Mouse (Mus musculus) brain, adult 10 weeks (tissue): ENCODE data around the gene 1700016C15Rik. TPM values are rescaled to one million over a fixed set of nuclear protein-coding genes. Genes with fewer than 3 reads are reported as not detected.

ENCODE experiments used
- polyA plus RNA-seq: library from polyadenylated mRNA; stranded (reverse); fragments of 350-450 nt; fragmentation: Illumina TruSeq; extraction: RNeasy Lipid Tissue Mini Kit (QIAGEN cat#74804); gene quantifications from one replicate; pipeline ENCODE4 v1.2.3, GENCODE M21; 2015; ENCODE audit warnings: low read depth, low replicate concordance

Gene 1700016C15Rik
- not detected for polyA plus RNA-seq

DNA sequence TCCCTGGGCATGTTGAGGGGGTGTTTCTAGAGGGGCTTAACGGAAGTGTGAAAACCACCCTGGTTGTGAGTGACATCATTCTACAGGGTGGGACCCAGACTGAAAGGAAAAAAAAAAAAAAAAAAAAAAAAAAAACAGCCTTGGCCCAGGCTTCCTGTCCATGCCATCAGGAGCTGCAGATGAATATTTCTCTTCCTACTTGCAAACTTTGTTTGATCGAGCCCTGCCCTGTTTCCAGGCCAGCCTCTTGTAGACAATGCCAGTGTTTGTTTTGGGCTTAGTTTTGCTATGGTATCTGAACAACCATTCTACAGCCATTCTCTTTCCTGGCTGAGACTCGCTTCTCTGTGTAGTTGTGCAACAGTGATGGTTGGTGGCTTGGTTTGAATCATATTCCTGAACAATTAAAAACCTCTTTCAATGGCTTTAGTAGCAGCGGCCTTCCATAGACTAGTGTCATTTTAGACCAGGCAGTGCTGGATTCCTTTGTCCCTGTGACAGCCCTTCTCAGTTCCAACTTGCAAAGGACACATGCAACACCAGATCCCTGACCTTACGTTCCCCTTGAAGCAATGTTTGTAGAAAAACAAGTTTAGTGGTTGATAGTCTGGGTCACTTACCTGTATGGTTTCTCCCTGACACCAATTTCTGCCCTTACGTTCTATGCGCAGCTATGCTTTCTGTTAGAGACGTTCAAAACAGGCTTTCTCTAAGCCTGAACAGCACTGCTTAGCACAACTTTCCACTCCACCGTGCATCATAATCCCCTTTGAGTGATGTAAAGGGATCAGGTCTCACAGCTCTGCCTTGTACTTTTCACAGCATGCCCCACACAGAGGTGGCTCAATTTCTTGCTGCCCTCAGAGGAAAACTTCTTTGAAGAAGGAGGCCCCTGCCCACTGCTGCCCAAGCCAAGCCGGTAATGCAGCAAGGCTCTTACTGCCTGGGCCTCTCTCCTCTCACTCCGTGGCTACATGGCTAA, at the start of gene 1700016C15Rik:
Gene 1700016C15Rik (plus strand): TSS at position 772 of the 982 bp plus-strand sequence.

GRCm38 (mm10) chr1:177796193-177796939, 66.8 kb downstream of the 1700016C15Rik start, which contains the start of gene Adss:
Gene Adss, minus strand, starts transcription at chr1:177796511.

Other genes with a start within 250 kb of the 1700016C15Rik start
- gene Adss, start 66.7 kb downstream of the 1700016C15Rik start, polyA plus RNA-seq = 87.9 TPM